Mouse (Mus musculus): ENCODE results near the gene C2cd5.

GRCm38 (mm10) chr6:143049117-143049516, 50.8 kb downstream of the C2cd5 start:
- TF ChIP-seq CTCF (IDR thresholded peaks at IDR 0.05; ENCODE audit: low read depth): no peak
- no peak for TF ChIP-seq EP300 (IDR thresholded peaks at IDR 0.05; ENCODE audit: low read depth)
